Mouse (Mus musculus) left cerebral cortex, adult 2 months (tissue): ENCODE results near the gene Gm49450. TPM values are rescaled to one million over a fixed set of nuclear protein-coding genes. Genes with fewer than 3 reads are reported as not detected.
"Not testable (repeated sequence)": the region's sequence is repeated elsewhere in the genome, so short reads cannot be mapped to it uniquely, and the experiment has no call there.

Source experiments
- DNase-seq, 2 experiments: peaks; one replicate each; pipeline ENCODE4 v3.0.0; 2021 to 2022; ENCODE audit warnings: low spot score in 2 of 2, mixed read lengths in 1 of 2; ENCODE audit errors: extremely low spot score in 1 of 2
- H3K27ac ChIP-seq: fragments of 200-600 bp; 2 replicates; pipeline ENCODE4 v1.8.1; 2022
- H3K4me3 ChIP-seq: fragments of 200-600 bp; 2 replicates; pipeline ENCODE4 v1.8.1; 2022
- CTCF ChIP-seq: fragments of 200-600 bp; IDR thresholded peaks from 2 replicates; pipeline ENCODE4 v1.8.1; 2022; ENCODE audit warnings: antibody characterized with exemption, mild to moderate bottlenecking, moderate library complexity
- intact Hi-C: fragments of 180-260 bp; cut with DNase I; formaldehyde crosslinking; loops from one replicate; pipeline ENCODE4 v1.15.1; 2025
- total RNA-seq, 2 experiments: library from RNA; stranded (reverse); gene quantifications; 2 replicates each; pipeline ENCODE4 v1.2.3; 2021

The Gm49450 gene
- total RNA-seq, 2 experiments from 2014 or later, result not detected

DNA sequence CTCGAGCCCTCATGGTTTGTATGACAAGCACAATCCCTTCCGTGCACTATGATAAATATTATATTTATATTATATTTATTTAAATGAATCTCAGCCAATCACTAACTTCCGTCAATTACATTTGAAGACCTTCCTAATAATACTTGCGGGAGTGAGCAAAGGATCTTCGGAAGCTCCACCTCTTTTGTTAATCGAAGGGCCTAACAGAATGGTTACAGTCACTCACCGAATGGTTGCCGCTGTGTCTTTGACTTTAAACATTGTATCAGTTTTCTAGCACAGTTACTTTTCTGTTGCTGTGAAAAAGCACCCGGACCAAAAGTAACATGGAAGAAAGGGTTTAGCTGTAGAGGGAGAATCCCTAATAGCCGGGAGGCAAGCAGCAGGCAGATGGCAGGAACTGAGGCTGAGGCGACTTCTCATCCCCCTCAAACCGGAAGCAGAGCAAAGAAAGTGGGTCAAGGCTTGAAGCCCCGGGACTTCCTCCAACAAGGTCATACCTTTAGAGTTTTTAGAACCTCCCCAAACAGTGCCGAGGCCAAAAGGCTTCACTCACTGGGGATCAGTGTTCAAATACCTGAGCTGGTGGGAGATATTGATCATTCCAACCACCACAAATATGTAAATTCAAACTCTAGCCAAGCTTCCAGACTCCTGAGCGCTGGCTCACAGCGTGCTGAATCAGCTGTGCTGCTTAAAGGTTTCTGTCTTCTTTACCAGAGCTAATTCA, 16.2 kb upstream of the Gm49450 start:
- peak overlapping the region; percentile 95 for H3K27ac ChIP-seq
- TF ChIP-seq CTCF, result no peak
- intact Hi-C loops, result loop anchor here (1.0 to 2.0 kb wide), 2 partner anchors 15 to 23 kb away; no protein-coding TSS in a partner anchor
- no peak overlapping the region for H3K4me3 ChIP-seq
- no peak for DNase-seq

GRCm38 (mm10) chr15:98968701-98969371, 15.5 kb upstream of the Gm49450 start:
- Histone ChIP-seq H3K4me3 (0 out of 2 replicates have a peak overlapping the region, but pooled peaks have one; percentile 13), H3K27ac (peak overlapping the region; percentile 95)
- no peak for TF ChIP-seq CTCF
- DNase-seq, result peak in 1 of 2 experiments; percentile 53
- intact Hi-C loops, result loop anchor here (1.0 kb wide), 1 partner anchor 15 kb away; no protein-coding TSS in a partner anchor

- no peak overlapping the region for H3K4me3 ChIP-seq
- DNase-seq, result no peak
- intact Hi-C loops, result no loop called here
- no peak overlapping the region for H3K27ac ChIP-seq
- TF ChIP-seq CTCF, result no peak
Measured at GRCm38 (mm10) chr15:98959531-98959930, 6.2 kb upstream of the Gm49450 start.

GRCm38 (mm10) chr15:98958901-98959420, 5.6 kb upstream of the Gm49450 start:
- TF ChIP-seq CTCF, result no peak; the same call in 1 of the 2 replicates
- Histone ChIP-seq H3K4me3 (no peak overlapping the region), H3K27ac (no peak overlapping the region)
- intact Hi-C loops, result no loop called here
- no peak for DNase-seq

DNA sequence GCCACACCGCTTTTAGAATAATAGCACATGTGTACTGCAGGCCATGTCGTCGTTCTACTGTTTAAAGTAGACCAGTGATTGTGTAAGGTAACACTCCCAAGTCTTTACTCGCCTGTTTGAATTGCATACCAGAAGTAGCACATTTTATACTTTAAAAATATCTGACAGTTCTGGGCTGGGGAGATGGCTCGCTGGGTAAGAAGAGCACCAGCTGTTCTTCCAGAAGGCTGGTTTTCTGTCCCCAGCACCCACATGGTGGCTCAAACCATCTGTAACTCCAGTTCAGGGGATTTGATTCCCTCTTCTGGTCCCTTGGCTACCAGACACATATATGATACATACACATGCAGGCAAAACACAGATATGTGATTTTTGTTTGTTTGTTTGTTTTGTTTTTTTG, 4.1 kb upstream of the Gm49450 start:
- Histone ChIP-seq H3K4me3 (no peak overlapping the region), H3K27ac (no peak overlapping the region)
- TF ChIP-seq CTCF, result no peak
- intact Hi-C loops, result no loop called here
- DNase-seq, result no peak

- peak overlapping the region; percentile 40; the same call in 1 of the 2 replicates for H3K27ac ChIP-seq
- no peak; the same call in 1 of the 2 replicates for TF ChIP-seq CTCF
Measured at GRCm38 (mm10) chr15:98956000-98956399, 2.6 kb upstream of the Gm49450 start.

GRCm38 (mm10) chr15:98955324-98955723, 2.0 kb upstream of the Gm49450 start:
- peak overlapping the region; percentile 86 for H3K4me3 ChIP-seq
- intact Hi-C loops, result no loop called here
- no peak for TF ChIP-seq CTCF
- no peak for DNase-seq
- H3K27ac ChIP-seq, result peak overlapping the region; percentile 100

More at GRCm38 (mm10) chr15:98956000-98956399, 2.6 kb upstream of the Gm49450 start:
- DNase-seq, result no peak
- intact Hi-C loops, result no loop called here
- H3K4me3 ChIP-seq, result no peak overlapping the region

- peak; percentile 53 to 54 for DNase-seq
- peak overlapping the region; percentile 86 for H3K4me3 ChIP-seq
- H3K27ac ChIP-seq, result peak overlapping the region; percentile 100
- no peak for TF ChIP-seq CTCF
- intact Hi-C loops, result loop anchor here (1.0 kb wide), 1 partner anchor 15 kb away; no protein-coding TSS in a partner anchor
Measured at GRCm38 (mm10) chr15:98954425-98955253, 1.3 kb upstream of the Gm49450 start.

- intact Hi-C loops, result loop anchor here (1.0 to 2.0 kb wide), 3 partner anchors 19 to 40 kb away; partner anchors contain the start of gene Tuba1b
Measured at GRCm38 (mm10) chr15:98952751-98953400, 475 bp downstream of the Gm49450 start.

GRCm38 (mm10) chr15:98952063-98952455, 1.3 kb downstream of the Gm49450 start:
- Histone ChIP-seq H3K27ac (peak overlapping the region; percentile 100), H3K4me3 (peak overlapping the region; percentile 86)
- no peak for TF ChIP-seq CTCF
- intact Hi-C loops, result loop anchor here (2.0 kb wide), 1 partner anchor 33 kb away; no protein-coding TSS in a partner anchor
- DNase-seq, result no peak

More at GRCm38 (mm10) chr15:98952751-98953400, 475 bp downstream of the Gm49450 start:
- Histone ChIP-seq H3K27ac (peak overlapping the region; percentile 100), H3K4me3 (peak overlapping the region; percentile 86)
- TF ChIP-seq CTCF, result peak; percentile 56
- DNase-seq, result peak in 1 of 2 experiments; percentile 69

- DNase-seq, result not testable (repeated sequence)
- intact Hi-C loops, result loop anchor here (2.0 kb wide), 1 partner anchor 33 kb away; no protein-coding TSS in a partner anchor
- peak overlapping the region; percentile 86 for H3K4me3 ChIP-seq
Measured at GRCm38 (mm10) chr15:98951122-98952062, 2.0 kb downstream of the Gm49450 start.

More at GRCm38 (mm10) chr15:98951122-98952062, 2.0 kb downstream of the Gm49450 start:
- peak overlapping the region; percentile 100 for H3K27ac ChIP-seq
